Mouse (Mus musculus) lung, embryonic 15.5 days (tissue): ENCODE data around the gene Tmem107. TPM values are rescaled to one million over a fixed set of nuclear protein-coding genes. Genes with fewer than 3 reads are reported as not detected.

Experiments
- ATAC-seq: fragments of 200-750 bp; cut with Nextera tagmentation; 2 replicates; pipeline ENCODE4 v1.8.0; 2017; ENCODE audit warnings: moderate number of reproducible peaks, borderline replicate concordance; ENCODE audit not compliant: low FRiP score, low TSS enrichment; ENCODE audit errors: extremely low read depth
- H3K27ac ChIP-seq: fragments of 300-500 bp; sonication (generic); 2 replicates; pipeline ENCODE4 v1.5.1; 2015; ENCODE audit warnings: moderate library complexity, mild to moderate bottlenecking, inconsistent platforms
- H3K27me3 ChIP-seq: fragments of 300-500 bp; sonication (generic); 2 replicates; pipeline ENCODE4 v1.6.1; 2015; ENCODE audit warnings: inconsistent platforms
- H3K36me3 ChIP-seq: fragments of 300-500 bp; sonication (generic); 2 replicates; pipeline ENCODE4 v1.6.1; 2015; ENCODE audit warnings: inconsistent platforms
- H3K4me1 ChIP-seq: fragments of 300-500 bp; sonication (generic); 2 replicates; pipeline ENCODE4 v1.6.1; 2015; ENCODE audit warnings: inconsistent platforms
- H3K4me2 ChIP-seq: fragments of 300-500 bp; sonication (generic); 2 replicates; pipeline ENCODE4 v1.6.1; 2015; ENCODE audit warnings: inconsistent platforms, mild to moderate bottlenecking, moderate library complexity
- H3K4me3 ChIP-seq: fragments of 300-500 bp; sonication (generic); 2 replicates; pipeline ENCODE4 v1.5.1; 2015; ENCODE audit warnings: mild to moderate bottlenecking, inconsistent platforms
- H3K9ac ChIP-seq: fragments of 300-500 bp; sonication (generic); 2 replicates; pipeline ENCODE4 v1.6.1; 2015; ENCODE audit warnings: inconsistent platforms
- H3K9me3 ChIP-seq: fragments of 300-500 bp; sonication (generic); 2 replicates; pipeline ENCODE4 v1.6.1; 2016; ENCODE audit warnings: inconsistent platforms
- WGBS: fragments of 180-500 bp; shearing (Covaris S2); methylation state at CpG from one replicate; pipeline ENCODE4 v1.1.7; 2015; 5-methylcytosine and 5-hydroxymethylcytosine counted together
- polyA plus RNA-seq: library from polyadenylated mRNA; unstranded; fragments of >200 nt; fragmentation: Nextera tagmentation; extraction: Ambion mirVana; gene quantifications from 2 replicates; pipeline ENCODE4 v1.2.1, GENCODE M21; 2015

Tmem107 gene
- polyA plus RNA-seq, 1 experiment from 2014 or later = 71.1 TPM

GRCm38 (mm10) chr11:69060448-69061254 lies 10.0 kb upstream of the Tmem107 start:
- Histone ChIP-seq H3K9me3 (no peaks in the 10 kb centered on the region), H3K9ac (peak overlapping the region; percentile 90), H3K27ac (peak overlapping the region; percentile 92), H3K4me1 (peaks cover 39% of the 10 kb centered on the region), H3K27me3 (no peaks in the 10 kb centered on the region), H3K4me3 (peak overlapping the region; percentile 79), H3K4me2 (peak overlapping the region; percentile 95), H3K36me3 (no peaks in the 10 kb centered on the region)
- WGBS = 1% methylated on average over 40 of the region's 40 CpGs
- no peak for ATAC-seq

GRCm38 (mm10) chr11:69061255-69061912 lies 9.2 kb upstream of the Tmem107 start:
- WGBS = 13% methylated on average over 17 of the region's 17 CpGs

GRCm38 (mm10) chr11:69062194-69062760 lies 8.3 kb upstream of the Tmem107 start:
- Histone ChIP-seq H3K4me2 (peak overlapping the region; percentile 95), H3K4me1 (peaks cover 52% of the 10 kb centered on the region), H3K9me3 (no peaks in the 10 kb centered on the region), H3K27me3 (no peaks in the 10 kb centered on the region), H3K9ac (0 out of 2 replicates have a peak overlapping the region, but pooled peaks have one; percentile 17), H3K36me3 (no peaks in the 10 kb centered on the region), H3K27ac (peak overlapping the region; percentile 49), H3K4me3 (peak overlapping the region; percentile 79)
- no peak for ATAC-seq
- WGBS = 1% methylated on average over 17 of the region's 17 CpGs

More at GRCm38 (mm10) chr11:69061255-69061912, 9.2 kb upstream of the Tmem107 start:
- Histone ChIP-seq H3K27me3 (no peaks in the 10 kb centered on the region), H3K4me2 (peak overlapping the region; percentile 95), H3K4me1 (peaks cover 44% of the 10 kb centered on the region), H3K27ac (no peak overlapping the region), H3K9ac (peak overlapping the region; percentile 90), H3K4me3 (peak overlapping the region; percentile 79), H3K36me3 (no peaks in the 10 kb centered on the region), H3K9me3 (no peaks in the 10 kb centered on the region)
- no peak for ATAC-seq

- peak; percentile 37 for ATAC-seq
Observed at GRCm38 (mm10) chr11:69062761-69063224, 7.8 kb upstream of the Tmem107 start.

GRCm38 (mm10) chr11:69063413-69064201 lies 7.0 kb upstream of the Tmem107 start:
- peak overlapping the region; percentile 88 for H3K27ac ChIP-seq
- H3K9ac ChIP-seq = peak overlapping the region; percentile 54
- no peaks in the 10 kb centered on the region for H3K36me3 ChIP-seq
- H3K4me3 ChIP-seq = peak overlapping the region; percentile 79
- H3K27me3 ChIP-seq = no peaks in the 10 kb centered on the region
- WGBS = under 1% methylated on average over 31 of the region's 31 CpGs
- H3K9me3 ChIP-seq = no peaks in the 10 kb centered on the region
- ATAC-seq = 0 out of 2 replicates have a peak, but pooled peaks have one; percentile 27
- peaks cover 47% of the 10 kb centered on the region for H3K4me1 ChIP-seq
- H3K4me2 ChIP-seq = peak overlapping the region; percentile 95

More at GRCm38 (mm10) chr11:69062761-69063224, 7.8 kb upstream of the Tmem107 start:
- WGBS = under 1% methylated on average over 19 of the region's 19 CpGs
- H3K9ac ChIP-seq = peak overlapping the region; percentile 45
- no peaks in the 10 kb centered on the region for H3K9me3 ChIP-seq
- peaks cover 54% of the 10 kb centered on the region for H3K4me1 ChIP-seq
- peak overlapping the region; percentile 79 for H3K4me3 ChIP-seq
- peak overlapping the region; percentile 88 for H3K27ac ChIP-seq
- peak overlapping the region; percentile 95 for H3K4me2 ChIP-seq
- no peaks in the 10 kb centered on the region for H3K27me3 ChIP-seq
- H3K36me3 ChIP-seq = no peaks in the 10 kb centered on the region

GRCm38 (mm10) chr11:69064259-69065133 lies 6.1 kb upstream of the Tmem107 start:
- Histone ChIP-seq H3K9me3 (no peaks in the 10 kb centered on the region), H3K27me3 (no peaks in the 10 kb centered on the region), H3K27ac (peak overlapping the region; percentile 74; the same call in 1 of the 2 replicates), H3K4me2 (peak overlapping the region; percentile 64), H3K4me3 (peak overlapping the region; percentile 79), H3K36me3 (no peaks in the 10 kb centered on the region), H3K4me1 (peaks cover 44% of the 10 kb centered on the region), H3K9ac (peak overlapping the region; percentile 54)
- no peak for ATAC-seq
- WGBS = 48% methylated on average over 9 of the region's 9 CpGs

- no peak for ATAC-seq
- Histone ChIP-seq H3K27ac (no peak overlapping the region), H3K9me3 (no peaks in the 10 kb centered on the region), H3K36me3 (no peaks in the 10 kb centered on the region), H3K4me1 (peaks cover 47% of the 10 kb centered on the region), H3K4me3 (no peak overlapping the region), H3K27me3 (no peaks in the 10 kb centered on the region), H3K4me2 (peak overlapping the region; percentile 88; the same call in 1 of the 2 replicates), H3K9ac (no peak overlapping the region)
- 48% methylated on average over 3 of the region's 3 CpGs for WGBS
Observed at GRCm38 (mm10) chr11:69065394-69065925, 5.1 kb upstream of the Tmem107 start.

- Histone ChIP-seq H3K4me2 (peak overlapping the region; percentile 88), H3K4me1 (peaks cover 44% of the 10 kb centered on the region), H3K27ac (no peak overlapping the region), H3K27me3 (no peaks in the 10 kb centered on the region), H3K9ac (peak overlapping the region; percentile 45), H3K9me3 (no peaks in the 10 kb centered on the region), H3K4me3 (peak overlapping the region; percentile 40), H3K36me3 (no peaks in the 10 kb centered on the region)
- WGBS = 2% methylated on average over 29 of the region's 29 CpGs
- no peak for ATAC-seq
Observed at GRCm38 (mm10) chr11:69066163-69066861, 4.3 kb upstream of the Tmem107 start.

GRCm38 (mm10) chr11:69066956-69067355 lies 3.6 kb upstream of the Tmem107 start:
- no peaks in the 10 kb centered on the region for H3K27me3 ChIP-seq
- H3K4me1 ChIP-seq = peaks cover 44% of the 10 kb centered on the region
- H3K9me3 ChIP-seq = no peaks in the 10 kb centered on the region
- ATAC-seq = no peak
- H3K9ac ChIP-seq = peak overlapping the region; percentile 45; the same call in 1 of the 2 replicates
- no peaks in the 10 kb centered on the region for H3K36me3 ChIP-seq
- H3K4me3 ChIP-seq = peak overlapping the region; percentile 40
- peak overlapping the region; percentile 60; the same call in 1 of the 2 replicates for H3K27ac ChIP-seq
- H3K4me2 ChIP-seq = peak overlapping the region; percentile 88
- 6% methylated on average over 8 of the region's 8 CpGs for WGBS

- H3K4me1 ChIP-seq = peaks cover 49% of the 10 kb centered on the region
- no peaks in the 10 kb centered on the region for H3K9me3 ChIP-seq
- H3K4me3 ChIP-seq = no peak overlapping the region
- no peaks in the 10 kb centered on the region for H3K27me3 ChIP-seq
- H3K4me2 ChIP-seq = no peak overlapping the region; the same call in 1 of the 2 replicates
- no peaks in the 10 kb centered on the region for H3K36me3 ChIP-seq
- peak overlapping the region; percentile 60 for H3K27ac ChIP-seq
- no peak for ATAC-seq
- 27% methylated on average over 6 of the region's 6 CpGs for WGBS
- H3K9ac ChIP-seq = no peak overlapping the region
Observed at GRCm38 (mm10) chr11:69067601-69068000, 3.0 kb upstream of the Tmem107 start.
